Mouse (Mus musculus) ES-E14 (cell line): ENCODE data around the gene Celsr1. TPM values are rescaled to one million over a fixed set of nuclear protein-coding genes. Genes with fewer than 3 reads are reported as not detected.

Source experiments
- DNase-seq: peaks from one replicate; pipeline ENCODE4 v3.0.0-alpha.2; 2013; ENCODE audit warnings: low read depth, low spot score
- H3K27ac ChIP-seq: 2 replicates; pipeline ENCODE4 v1.5.1; 2012; ENCODE audit warnings: low read depth, mild to moderate bottlenecking, low read length, moderate library complexity, mixed read lengths; ENCODE audit not compliant: poor library complexity, insufficient read depth, severe bottlenecking
- H3K36me3 ChIP-seq: 2 replicates; pipeline ENCODE4 v1.6.1; 2012; ENCODE audit warnings: mild to moderate bottlenecking, low read length, moderate library complexity, mixed read lengths; ENCODE audit not compliant: control insufficient read depth, poor library complexity, insufficient read depth, severe bottlenecking
- H3K4me1 ChIP-seq, 2 experiments: fragments of 150-350 bp in 1 of 2; sonication (generic) in 1 of 2; 2 replicates each; pipeline ENCODE4 v1.6.1; 2012; ENCODE audit warnings: low read length in 2 of 2, mild to moderate bottlenecking in 1 of 2, mixed read lengths in 1 of 2; ENCODE audit not compliant: control insufficient read depth in 2 of 2, insufficient read depth in 2 of 2, poor library complexity in 1 of 2
- H3K4me3 ChIP-seq, 2 experiments: fragments of 150-350 bp in 1 of 2; sonication (generic) in 1 of 2; 2 replicates each; pipeline ENCODE4 v1.5.1; 2012; ENCODE audit warnings: low read length in 2 of 2, low read depth in 1 of 2, mild to moderate bottlenecking in 1 of 2, mixed read lengths in 1 of 2; ENCODE audit not compliant: insufficient read depth in 1 of 2, poor library complexity in 1 of 2, severe bottlenecking in 1 of 2
- H3K9ac ChIP-seq: 2 replicates; pipeline ENCODE4 v1.6.1; 2012; ENCODE audit warnings: low read depth, mild to moderate bottlenecking, low read length, mixed read lengths; ENCODE audit not compliant: poor library complexity, insufficient read depth, severe bottlenecking
- H3K9me3 ChIP-seq: fragments of 150-350 bp; sonication (generic); 2 replicates; pipeline ENCODE4 v1.6.1; 2012; ENCODE audit warnings: low read depth, mild to moderate bottlenecking, low read length; ENCODE audit not compliant: control insufficient read depth, insufficient read depth
- CHD2 ChIP-seq: IDR thresholded peaks from 2 replicates; pipeline ENCODE4 v1.6.1; 2014; ENCODE audit warnings: mild to moderate bottlenecking, low read depth, low read length, inconsistent platforms
- HCFC1 ChIP-seq: IDR thresholded peaks from 2 replicates; pipeline ENCODE4 v1.6.1; 2012; ENCODE audit warnings: low read length, inconsistent platforms, borderline replicate concordance; ENCODE audit not compliant: insufficient read depth
- MAFK ChIP-seq: IDR thresholded peaks from 2 replicates; pipeline ENCODE4 v1.6.1; 2014; ENCODE audit warnings: mild to moderate bottlenecking, low read depth, low read length, inconsistent platforms; ENCODE audit not compliant: insufficient read depth
- ZC3H11A ChIP-seq: IDR thresholded peaks from 2 replicates; pipeline ENCODE4 v1.6.1; 2012; ENCODE audit warnings: low read depth, mild to moderate bottlenecking, inconsistent platforms, low read length, borderline replicate concordance
- ZNF384 ChIP-seq: IDR thresholded peaks from 2 replicates; pipeline ENCODE4 v1.6.1; 2012; ENCODE audit warnings: low read depth, low read length, inconsistent platforms
- in situ Hi-C, 2 experiments: fragments of 600-800 bp; cut with MboI; formaldehyde crosslinking; loops; one replicate each; pipeline ENCODE4 v1.15.1; 2025; ENCODE audit warnings: low sequenced_read_pairs in 2 of 2, inconsistent platforms in 1 of 2; ENCODE audit not compliant: unreplicated experiment in 2 of 2
- total RNA-seq: library from RNA; depleted of rRNA; stranded (reverse); fragments of 300-350 nt; gene quantifications from 2 replicates; pipeline ENCODE4 v1.2.3, GENCODE M21; 2012; rRNA removed

The Celsr1 gene
- total RNA-seq, 1 experiment, result 12.6 TPM

- TF ChIP-seq HCFC1 (peak; percentile 95), CHD2 (peak; percentile 73; the same call in 1 of the 2 replicates), MAFK (no peak), ZNF384 (no peak), ZC3H11A (no peak)
- Histone ChIP-seq H3K9ac (peak within 1 kb of the TSS; percentile 79), H3K4me1 (peaks cover 8% of the 10 kb centered on the region in 2 experiments; a peak in 3 of 4 replicates), H3K4me3 (peak within 1 kb of the TSS; percentile 72 to 91), H3K27ac (peak within 1 kb of the TSS; percentile 61), H3K9me3 (no peaks in the 10 kb centered on the region), H3K36me3 (peaks cover 27% of the 10 kb centered on the region)
- in situ Hi-C loops, result no loop called here
- DNase-seq, result peak; percentile 94
Observed at GRCm38 (mm10) chr15:85859490-85860031, 174.0 kb downstream of the Celsr1 start, which contains the start of gene Gtse1. Gene Gtse1 (plus strand): TSS chr15:85859745.

GRCm38 (mm10) chr15:85858980-85859489 is 174.5 kb downstream of the Celsr1 start:
- in situ Hi-C loops, result no loop called here
- no peaks in the 10 kb centered on the region for H3K9me3 ChIP-seq
- peaks cover 22% of the 10 kb centered on the region for H3K36me3 ChIP-seq
- TF ChIP-seq ZNF384 (no peak), HCFC1 (no peak), MAFK (no peak), ZC3H11A (no peak), CHD2 (no peak)
- no peak for DNase-seq
- peak overlapping the region; percentile 75; the same call in 1 of the 2 replicates for H3K9ac ChIP-seq
- H3K4me3 ChIP-seq, result peak overlapping the region; percentile 66 to 75
- no peak overlapping the region; the same call in 1 of the 2 replicates for H3K27ac ChIP-seq
- peaks cover 6 to 8% of the 10 kb centered on the region in 2 experiments; a peak in 3 of 4 replicates for H3K4me1 ChIP-seq

- TF ChIP-seq CHD2, result no peak
- no peak for TF ChIP-seq MAFK
- no peak for TF ChIP-seq ZNF384
- no peak for TF ChIP-seq ZC3H11A
- TF ChIP-seq HCFC1, result no peak
- Histone ChIP-seq H3K9me3 (no peaks in the 10 kb centered on the region), H3K27ac (no peak overlapping the region), H3K9ac (no peak overlapping the region), H3K4me1 (no peaks in the 10 kb centered on the region), H3K4me3 (no peak overlapping the region), H3K36me3 (no peaks in the 10 kb centered on the region)
- DNase-seq, result no peak
- in situ Hi-C loops, result no loop called here
Observed at GRCm38 (mm10) chr15:85851656-85852392, 181.8 kb downstream of the Celsr1 start.

Other genes with a start within 250 kb of the Celsr1 start
- gene Cdpf1, start 222.1 kb downstream of the Celsr1 start, total RNA-seq, result 12.9 and 22.6 TPM in 2 replicates
- 0.09 and 0.11 TPM in 2 replicates for gene Pkdrej, start 212.0 kb downstream of the Celsr1 start, total RNA-seq
- 3.0 and 3.3 TPM in 2 replicates for gene Ttc38, start 201.5 kb downstream of the Celsr1 start, total RNA-seq
- 114 and 140 TPM in 2 replicates for gene Gtse1, start 174.0 kb downstream of the Celsr1 start, total RNA-seq
- gene Trmu, start 154.5 kb downstream of the Celsr1 start, total RNA-seq, result 30.4 and 32.2 TPM in 2 replicates
- 19.6 and 24.5 TPM in 2 replicates for gene Gramd4, start 23.9 kb upstream of the Celsr1 start, total RNA-seq
- gene Cerk, start 152.4 kb upstream of the Celsr1 start, total RNA-seq, result 2.4 and 3.4 TPM in 2 replicates
- gene Tbc1d22a, start 180.7 kb upstream of the Celsr1 start, total RNA-seq, result 19.2 and 21.3 TPM in 2 replicates